Mouse (Mus musculus): ENCODE measurements around the gene 9030025P20Rik. TPM values are rescaled to one million over a fixed set of nuclear protein-coding genes. Genes with fewer than 3 reads are reported as not detected.

9030025P20Rik gene
- polyA plus RNA-seq, 2 experiments = 5.1 to 20.4 TPM

Other genes starting within 250 kb of the 9030025P20Rik start
- gene Wdr27, start 35.3 kb upstream of the 9030025P20Rik start, polyA plus RNA-seq (2012; rRNA removed) = 1.9 and 3.0 TPM in 2 replicates
- gene Wdr27, start 35.3 kb upstream of the 9030025P20Rik start, polyA plus RNA-seq (2014; fragmentation: Nextera tagmentation; extraction: Ambion mirVana) = 6.0 and 7.6 TPM in 2 replicates
- 26.2 and 28.3 TPM in 2 replicates for gene 1600012H06Rik, start 35.3 kb upstream of the 9030025P20Rik start, polyA plus RNA-seq (2012; rRNA removed)
- 37.5 and 39.7 TPM in 2 replicates for gene 1600012H06Rik, start 35.3 kb upstream of the 9030025P20Rik start, polyA plus RNA-seq (2014; fragmentation: Nextera tagmentation; extraction: Ambion mirVana)
- gene Phf10, start 17.2 kb upstream of the 9030025P20Rik start, polyA plus RNA-seq (2012; rRNA removed) = 84.6 and 114 TPM in 2 replicates
- gene Phf10, start 17.2 kb upstream of the 9030025P20Rik start, polyA plus RNA-seq (2014; fragmentation: Nextera tagmentation; extraction: Ambion mirVana) = 51.4 and 53.6 TPM in 2 replicates
- 0.54 TPM in 1 of 2 replicates, not detected in the other for gene Gm3417, start 322 bp downstream of the 9030025P20Rik start, polyA plus RNA-seq (2012; rRNA removed)
- not detected in 2 replicates for gene Gm3417, start 322 bp downstream of the 9030025P20Rik start, polyA plus RNA-seq (2014; fragmentation: Nextera tagmentation; extraction: Ambion mirVana)
- gene Gm3435, start 31.7 kb downstream of the 9030025P20Rik start, polyA plus RNA-seq (2012; rRNA removed) = 4.3 and 5.3 TPM in 2 replicates
- gene Gm3435, start 31.7 kb downstream of the 9030025P20Rik start, polyA plus RNA-seq (2014; fragmentation: Nextera tagmentation; extraction: Ambion mirVana) = 3.2 and 4.6 TPM in 2 replicates
- gene Ermard, start 62.7 kb downstream of the 9030025P20Rik start, polyA plus RNA-seq (2012; rRNA removed) = 89.0 and 93.8 TPM in 2 replicates
- gene Ermard, start 62.7 kb downstream of the 9030025P20Rik start, polyA plus RNA-seq (2014; fragmentation: Nextera tagmentation; extraction: Ambion mirVana) = 59.9 and 79.9 TPM in 2 replicates
- gene Tcte3, start 63.0 kb downstream of the 9030025P20Rik start, polyA plus RNA-seq (2012; rRNA removed) = 0.10 TPM in 1 of 2 replicates, not detected in the other
- gene Tcte3, start 63.0 kb downstream of the 9030025P20Rik start, polyA plus RNA-seq (2014; fragmentation: Nextera tagmentation; extraction: Ambion mirVana) = 1.3 TPM in 1 of 2 replicates, not detected in the other
- gene Gm3448, start 63.1 kb downstream of the 9030025P20Rik start, polyA plus RNA-seq (2012; rRNA removed) = 1.00 and 2.6 TPM in 2 replicates
- 2.1 and 2.7 TPM in 2 replicates for gene Gm3448, start 63.1 kb downstream of the 9030025P20Rik start, polyA plus RNA-seq (2014; fragmentation: Nextera tagmentation; extraction: Ambion mirVana)

Data from limb, embryonic 14.5 days (tissue).